Mouse (Mus musculus): ENCODE results near the gene Cnr2. TPM values are rescaled to one million over a fixed set of nuclear protein-coding genes. Genes with fewer than 3 reads are reported as not detected.

Gene Cnr2
- total RNA-seq, 2 experiments from 2014 or later = 0.93 to 1.8 TPM

GRCm38 (mm10) chr4:135902606-135903242 is 7.5 kb downstream of the Cnr2 start:
- DNase-seq (ENCODE audit: low spot score in 2 of 2) = no peak

GRCm38 (mm10) chr4:135904810-135905209 is 9.6 kb downstream of the Cnr2 start:
- DNase-seq (ENCODE audit: low spot score in 2 of 2) = no peak

GRCm38 (mm10) chr4:135906633-135907032 is 11.4 kb downstream of the Cnr2 start:
- no peak for DNase-seq (ENCODE audit: low spot score in 2 of 2)

- DNase-seq (ENCODE audit: low spot score in 2 of 2) = no peak
Observed at GRCm38 (mm10) chr4:135909326-135910066, 14.3 kb downstream of the Cnr2 start.

GRCm38 (mm10) chr4:135911531-135911930 is 16.3 kb downstream of the Cnr2 start:
- no peak for DNase-seq (ENCODE audit: low spot score in 2 of 2)

- no peak for DNase-seq (ENCODE audit: low spot score in 2 of 2)
Observed at GRCm38 (mm10) chr4:135912164-135912563, 17.0 kb downstream of the Cnr2 start.

DNA sequence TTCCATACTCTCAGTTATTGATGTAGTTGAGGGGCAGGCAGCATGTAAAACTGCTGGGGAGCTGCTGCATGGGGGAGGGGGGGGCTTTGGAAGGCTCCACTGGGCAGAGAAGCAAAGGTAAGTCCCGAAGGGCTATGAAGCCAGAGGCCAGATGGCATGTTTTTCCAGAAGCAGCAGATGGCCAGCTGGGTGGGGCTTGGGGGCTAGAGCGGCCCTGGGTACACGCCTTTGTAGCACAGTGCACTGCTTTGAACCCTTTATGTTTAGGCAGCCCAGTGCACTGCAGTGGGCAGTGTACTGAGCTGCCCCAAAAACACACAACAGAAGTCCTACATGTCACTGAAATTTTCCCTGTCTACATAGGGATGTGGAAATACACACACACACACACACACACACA is 17.6 kb downstream of the Cnr2 start:
- DNase-seq (ENCODE audit: low spot score in 2 of 2) = no peak

GRCm38 (mm10) chr4:135913433-135913832 is 18.2 kb downstream of the Cnr2 start:
- DNase-seq (ENCODE audit: low spot score in 2 of 2) = no peak

- no peak for DNase-seq (ENCODE audit: low spot score in 2 of 2)
Observed at GRCm38 (mm10) chr4:135918635-135919279, 23.6 kb downstream of the Cnr2 start.

DNA sequence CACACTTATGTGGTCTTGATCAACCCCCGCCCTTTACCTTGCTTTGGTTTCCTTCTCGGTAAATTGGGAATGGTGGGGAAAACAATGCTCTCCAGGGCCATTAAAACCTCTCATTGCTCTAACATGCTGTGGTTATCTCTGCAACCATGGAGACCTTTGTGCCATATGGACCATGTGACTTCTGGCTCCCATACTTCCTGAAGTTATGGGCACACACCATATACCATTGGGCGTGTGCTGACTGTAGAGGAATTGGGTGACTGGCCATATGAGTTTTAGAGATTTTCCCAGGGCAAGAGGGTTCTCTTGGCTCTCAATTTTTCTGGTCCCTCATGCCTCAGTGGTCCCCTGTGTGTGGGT is 24.1 kb downstream of the Cnr2 start:
- DNase-seq (ENCODE audit: low spot score in 2 of 2) = no peak

DNA sequence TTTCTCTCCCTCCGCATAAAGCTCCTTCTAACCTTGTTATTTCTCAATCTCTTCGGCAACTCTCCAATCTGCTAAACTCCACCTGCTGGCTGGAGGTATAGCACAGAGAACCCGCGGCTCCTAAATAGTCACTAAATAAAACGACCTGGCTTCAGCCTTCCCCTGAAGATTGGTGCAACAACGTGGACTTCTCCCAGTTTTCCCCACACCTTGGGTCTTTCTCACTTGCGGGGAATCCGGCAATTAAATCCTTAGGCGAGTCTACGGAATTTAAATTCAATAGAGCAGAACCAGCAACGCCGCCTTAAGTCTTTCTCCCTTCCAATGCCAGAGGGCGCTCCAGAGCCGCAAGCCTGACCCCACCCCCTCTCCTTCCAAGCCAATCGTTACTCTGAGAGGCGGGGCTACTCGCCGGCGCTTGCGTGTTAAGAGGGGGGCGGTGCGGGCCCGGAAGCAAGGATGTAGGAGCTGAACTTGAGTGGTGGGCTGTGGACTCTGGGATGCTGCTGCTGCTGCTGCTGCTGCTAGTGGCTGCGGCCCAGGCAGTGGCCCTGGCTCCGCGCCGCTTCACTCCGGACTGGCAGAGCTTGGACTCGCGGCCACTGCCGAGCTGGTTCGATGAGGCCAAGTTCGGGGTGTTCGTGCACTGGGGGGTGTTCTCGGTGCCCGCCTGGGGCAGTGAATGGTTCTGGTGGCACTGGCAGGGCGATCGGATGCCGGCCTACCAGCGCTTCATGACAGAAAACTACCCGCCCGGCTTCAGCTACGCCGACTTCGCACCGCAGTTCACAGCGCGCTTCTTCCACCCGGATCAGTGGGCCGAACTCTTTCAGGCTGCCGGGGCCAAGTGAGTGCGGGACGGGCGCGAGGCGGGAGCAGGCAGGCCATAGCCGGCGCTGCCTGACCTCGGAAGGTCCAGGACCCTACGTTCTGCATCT is 25.4 kb downstream of the Cnr2 start, which contains the start of gene Fuca1:
TSS of gene Fuca1 (plus strand) at position 432 of the 938 bp plus-strand sequence.
- DNase-seq (ENCODE audit: low spot score in 2 of 2) = peak; percentile 96

GRCm38 (mm10) chr4:135921257-135922120 is 26.3 kb downstream of the Cnr2 start:
- no peak for DNase-seq (ENCODE audit: low spot score in 2 of 2)

DNA sequence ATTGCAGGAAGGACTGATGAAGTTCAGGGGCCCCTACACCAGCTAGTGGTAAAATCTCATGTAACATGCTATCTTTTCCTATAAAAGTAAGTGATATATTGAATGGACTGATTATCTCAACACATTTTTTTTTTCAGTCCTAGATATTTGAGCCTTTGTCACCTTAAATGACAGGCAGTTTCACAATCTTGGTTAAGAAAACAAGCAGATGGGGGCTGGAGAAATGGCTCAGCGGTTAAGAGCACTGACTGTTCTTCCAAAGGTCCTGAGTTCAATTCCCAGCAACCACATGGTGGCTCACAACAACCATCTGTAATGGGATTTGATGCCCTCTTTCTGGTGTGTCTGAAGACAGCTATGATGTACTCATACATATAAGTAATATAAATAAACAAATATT is 27.0 kb downstream of the Cnr2 start:
- DNase-seq (ENCODE audit: low spot score in 2 of 2) = no peak

DNA sequence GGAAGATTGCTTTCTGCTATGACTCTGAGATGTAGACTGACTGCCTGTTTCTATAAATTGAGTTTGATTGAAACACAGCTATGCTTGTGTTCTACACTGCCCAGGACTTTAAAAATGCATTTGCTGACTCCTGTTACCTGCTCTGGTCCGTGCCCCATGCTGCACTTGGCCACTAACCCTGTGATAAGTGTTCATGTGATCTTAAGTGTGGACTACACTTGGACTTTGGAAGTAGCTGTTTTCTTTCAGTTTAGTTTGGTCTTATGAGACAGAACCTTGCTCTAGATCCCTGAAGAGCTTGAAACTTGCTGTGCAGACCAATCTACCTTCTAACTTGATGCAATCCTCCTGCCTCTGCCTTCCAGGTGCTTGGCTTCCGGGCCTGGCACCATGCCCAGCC is 29.2 kb downstream of the Cnr2 start:
- no peak for DNase-seq (ENCODE audit: low spot score in 2 of 2)

GRCm38 (mm10) chr4:135925341-135925740 is 30.1 kb downstream of the Cnr2 start:
- no peak for DNase-seq (ENCODE audit: low spot score in 2 of 2)

DNA sequence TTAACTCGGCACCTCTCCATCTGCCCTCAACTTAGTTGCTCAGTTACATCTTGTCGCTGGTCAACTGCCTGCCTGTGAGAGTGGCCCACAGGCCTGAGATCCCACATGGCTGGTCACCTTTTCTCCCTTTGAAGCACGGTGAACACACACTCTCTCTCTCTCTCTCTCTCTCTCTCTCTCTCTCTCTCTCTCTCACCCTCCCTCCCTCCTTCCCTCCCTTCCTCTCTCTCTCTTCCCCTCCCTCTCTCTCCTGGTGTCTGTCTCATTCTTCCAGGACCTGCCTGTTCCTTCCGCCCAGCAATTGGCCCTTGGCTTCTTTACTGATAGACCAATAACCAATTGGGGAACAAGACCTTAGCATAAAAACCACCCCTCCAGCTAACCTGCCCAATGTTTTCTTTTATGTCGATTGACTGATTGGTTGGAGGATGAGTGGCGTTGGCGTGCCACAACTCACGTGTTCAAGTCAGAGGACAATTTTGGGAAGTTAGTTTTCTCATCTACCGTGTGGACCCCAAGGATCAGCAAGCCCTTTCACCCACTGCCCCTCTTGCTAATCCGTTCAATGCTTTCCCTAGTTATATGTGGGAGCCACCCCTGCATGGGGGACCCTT is 31.1 kb downstream of the Cnr2 start:
- DNase-seq (ENCODE audit: low spot score in 2 of 2) = no peak

- DNase-seq (ENCODE audit: low spot score in 2 of 2) = no peak
Observed at GRCm38 (mm10) chr4:135926861-135927260, 31.7 kb downstream of the Cnr2 start.

GRCm38 (mm10) chr4:135928376-135928775 is 33.2 kb downstream of the Cnr2 start:
- no peak for DNase-seq (ENCODE audit: low spot score in 2 of 2)

GRCm38 (mm10) chr4:135929405-135929804 is 34.2 kb downstream of the Cnr2 start:
- no peak for DNase-seq (ENCODE audit: low spot score in 2 of 2)

DNA sequence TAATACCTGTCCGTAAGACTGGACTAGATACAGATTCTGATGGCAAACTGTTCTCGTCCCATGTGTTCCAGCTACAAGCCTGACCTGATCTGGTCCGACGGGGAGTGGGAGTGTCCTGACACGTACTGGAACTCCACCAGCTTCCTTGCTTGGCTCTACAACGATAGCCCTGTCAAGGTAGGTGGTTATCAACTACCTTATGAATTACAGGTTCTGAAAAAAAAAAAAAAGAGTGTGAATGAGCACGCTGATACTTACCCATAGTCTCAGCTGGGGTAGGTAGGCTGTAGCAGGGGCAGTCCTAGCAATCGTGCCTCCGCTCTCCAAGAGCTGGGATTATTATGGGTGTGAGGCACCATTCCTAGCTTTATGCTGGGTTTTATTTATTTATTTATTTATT is 34.6 kb downstream of the Cnr2 start:
- no peak for DNase-seq (ENCODE audit: low spot score in 2 of 2)

Measured in adrenal gland, adult 18-20 months (tissue).